Mouse (Mus musculus) lung, postnatal 0 days (tissue): ENCODE data around the gene Fndc3a. TPM values are rescaled to one million over a fixed set of nuclear protein-coding genes. Genes with fewer than 3 reads are reported as not detected.

Source experiments
- ATAC-seq: fragments of 200-750 bp; cut with Nextera tagmentation; 2 replicates; pipeline ENCODE4 v1.8.0; 2017; ENCODE audit warnings: moderate library complexity
- DNase-seq: peaks from one replicate; pipeline ENCODE4 v3.0.0-alpha.2; 2016; ENCODE audit warnings: low spot score
- H3K27ac ChIP-seq: fragments of 300-500 bp; sonication (generic); 2 replicates; pipeline ENCODE4 v1.5.1; 2014; ENCODE audit warnings: antibody characterized with exemption, mild to moderate bottlenecking, low read length, mixed read lengths
- H3K27me3 ChIP-seq: fragments of 300-500 bp; sonication (generic); replicated peaks from 2 replicates; pipeline ENCODE4 v1.6.1; 2014; ENCODE audit warnings: low read length, mixed read lengths; ENCODE audit not compliant: insufficient read depth
- H3K36me3 ChIP-seq: fragments of 300-500 bp; sonication (generic); 2 replicates; pipeline ENCODE4 v1.6.1; 2014; ENCODE audit warnings: low read length, mixed read lengths; ENCODE audit not compliant: insufficient read depth
- H3K4me1 ChIP-seq: fragments of 300-500 bp; sonication (generic); 2 replicates; pipeline ENCODE4 v1.6.1; 2014; ENCODE audit warnings: antibody characterized with exemption, low read depth, low read length, mixed read lengths; ENCODE audit not compliant: insufficient read depth
- H3K4me2 ChIP-seq: fragments of 300-500 bp; sonication (generic); replicated peaks from 2 replicates; pipeline ENCODE4 v1.6.1; 2014; ENCODE audit warnings: low read depth, mild to moderate bottlenecking, low read length, moderate library complexity, mixed read lengths
- H3K4me3 ChIP-seq: fragments of 300-500 bp; sonication (generic); 2 replicates; pipeline ENCODE4 v1.5.1; 2014; ENCODE audit warnings: low read depth, low read length
- H3K9ac ChIP-seq: fragments of 300-500 bp; sonication (generic); replicated peaks from 2 replicates; pipeline ENCODE4 v1.6.1; 2014; ENCODE audit warnings: low read depth, mild to moderate bottlenecking
- H3K9me3 ChIP-seq: fragments of 300-500 bp; sonication (generic); 2 replicates; pipeline ENCODE4 v1.6.1; 2016; ENCODE audit warnings: low read length, mixed read lengths
- CTCF ChIP-seq: IDR thresholded peaks from 2 replicates; pipeline ENCODE4 v1.5.1; 2016; ENCODE audit warnings: antibody characterized with exemption, mild to moderate bottlenecking
- EP300 ChIP-seq: IDR thresholded peaks from 2 replicates; pipeline ENCODE4 v1.6.1; 2016; ENCODE audit warnings: antibody characterized with exemption, mild to moderate bottlenecking, control low read depth
- WGBS: fragments of 180-500 bp; shearing (Covaris S2); extraction: QIAGEN DNeasy Blood & Tissue Kit; methylation state at CpG from one replicate; pipeline ENCODE4 v1.1.7; 2014; 5-methylcytosine and 5-hydroxymethylcytosine counted together
- polyA plus RNA-seq: library from polyadenylated mRNA; unstranded; fragments of >200 nt; fragmentation: Nextera tagmentation; extraction: Ambion mirVana; gene quantifications from 2 replicates; pipeline ENCODE4 v1.2.1, GENCODE M21; 2015

Fndc3a gene
- polyA plus RNA-seq, 1 experiment from 2014 or later: 40.2 TPM

DNA sequence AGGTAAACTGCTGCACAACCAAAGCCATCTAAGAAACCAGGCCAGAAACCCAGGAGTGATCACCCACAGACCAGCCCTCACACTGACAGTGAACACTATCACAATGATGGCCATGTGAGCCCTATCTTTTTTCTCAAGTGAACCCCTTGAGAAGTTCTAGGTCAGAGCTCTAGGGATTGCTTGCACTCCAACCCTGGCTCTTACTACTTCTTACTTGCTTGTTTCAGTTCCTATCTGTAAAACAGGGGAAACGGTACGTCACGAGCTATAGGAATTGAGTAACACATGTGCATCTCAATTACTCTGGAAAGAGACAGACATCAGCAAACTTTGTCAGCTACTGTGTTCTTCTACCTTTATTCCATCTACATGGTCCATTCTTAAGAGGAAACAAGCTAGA, 128.8 kb downstream of the Fndc3a start:
- Histone ChIP-seq H3K36me3 (no peaks in the 10 kb centered on the region), H3K27ac (no peak overlapping the region), H3K4me3 (no peak overlapping the region), H3K4me1 (no peaks in the 10 kb centered on the region), H3K9ac (no peak overlapping the region), H3K9me3 (no peaks in the 10 kb centered on the region), H3K4me2 (no peak overlapping the region), H3K27me3 (no peaks in the 10 kb centered on the region)
- no peak for ATAC-seq
- WGBS: 86% methylated on average over 3 of the region's 3 CpGs
- TF ChIP-seq CTCF (no peak), EP300 (no peak)
- DNase-seq: peak; percentile 23

DNA sequence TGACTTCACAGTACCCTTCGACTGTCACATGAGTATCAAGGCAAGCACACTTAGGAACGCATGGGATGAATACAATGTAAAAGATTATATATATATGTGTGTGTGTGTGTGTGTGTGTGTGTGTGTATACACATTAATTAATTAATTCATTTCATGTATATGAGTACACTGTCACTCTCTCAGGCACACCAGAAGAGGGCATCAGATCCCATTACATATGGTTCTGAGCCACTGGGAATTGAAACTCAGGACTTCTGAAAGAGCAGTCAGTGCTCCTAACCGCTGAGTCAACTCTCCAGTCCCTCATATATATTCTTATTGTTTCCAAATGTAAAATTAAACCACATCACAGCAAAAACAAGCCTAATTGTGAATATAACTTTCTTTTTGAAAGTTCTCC, 133.5 kb downstream of the Fndc3a start:
- no peaks in the 10 kb centered on the region for H3K9me3 ChIP-seq
- ATAC-seq (no peak), DNase-seq (no peak)
- H3K4me2 ChIP-seq: no peak overlapping the region
- whole genome bisulfite sequencing: 92% methylated on average over 3 of the region's 3 CpGs
- peak; percentile 43 for TF ChIP-seq CTCF
- TF ChIP-seq EP300: no peak
- H3K4me3 ChIP-seq: no peak overlapping the region
- H3K36me3 ChIP-seq: 0 out of 2 replicates have a peak, but pooled peaks cover 7% of the 10 kb centered on the region
- H3K4me1 ChIP-seq: no peaks in the 10 kb centered on the region
- H3K27ac ChIP-seq: no peak overlapping the region
- H3K27me3 ChIP-seq: no peaks in the 10 kb centered on the region
- H3K9ac ChIP-seq: no peak overlapping the region

DNA sequence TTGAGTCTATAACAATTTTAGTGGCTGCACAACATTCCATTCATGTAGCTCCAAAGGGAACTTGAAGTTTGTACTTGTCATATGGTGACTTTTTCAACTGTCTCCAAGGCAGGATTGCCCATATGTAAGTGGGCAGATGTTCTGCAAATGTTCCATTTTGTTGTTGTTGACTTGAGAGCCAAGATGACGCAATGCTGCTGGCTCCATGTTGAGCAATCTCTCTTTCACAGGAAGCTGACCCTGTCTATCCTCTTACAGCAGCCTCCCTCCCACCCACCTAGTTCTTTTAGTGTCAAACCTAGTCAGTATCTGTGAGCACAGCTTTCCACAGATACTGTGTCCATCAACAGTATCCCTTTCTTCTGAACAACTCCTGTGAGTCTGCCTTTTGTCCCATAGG, 145.9 kb downstream of the Fndc3a start:
- H3K27ac ChIP-seq: no peak overlapping the region
- no peaks in the 10 kb centered on the region for H3K27me3 ChIP-seq
- peak; percentile 73 for DNase-seq
- peaks cover 21% of the 10 kb centered on the region for H3K36me3 ChIP-seq
- 78% methylated on average over 1 of the region's 1 CpGs for WGBS
- H3K4me3 ChIP-seq: no peak overlapping the region
- H3K4me1 ChIP-seq: no peaks in the 10 kb centered on the region
- ATAC-seq: peak; percentile 65
- no peak overlapping the region for H3K4me2 ChIP-seq
- no peaks in the 10 kb centered on the region for H3K9me3 ChIP-seq
- no peak for TF ChIP-seq EP300
- H3K9ac ChIP-seq: no peak overlapping the region

DNA sequence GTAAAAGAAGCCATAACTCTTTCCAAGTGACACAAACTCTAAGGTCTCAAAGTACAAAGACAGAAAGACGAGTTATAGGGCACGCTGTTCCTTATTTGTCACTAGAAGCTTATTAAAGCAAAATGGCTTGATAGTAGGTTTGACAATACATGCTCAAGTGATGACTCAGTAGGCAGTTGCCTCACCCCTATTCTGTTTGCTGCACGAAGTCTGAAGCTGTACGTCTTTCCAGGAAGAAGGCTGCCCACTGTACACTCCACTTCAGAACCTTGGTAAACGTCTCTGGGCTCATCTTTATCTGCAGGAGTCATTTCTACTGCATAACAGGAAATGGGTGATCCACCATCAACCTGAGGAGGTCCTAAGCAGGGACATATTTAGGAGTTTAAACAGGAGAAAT, 151.0 kb downstream of the Fndc3a start:
- no peaks in the 10 kb centered on the region for H3K4me1 ChIP-seq
- peaks cover 31% of the 10 kb centered on the region for H3K36me3 ChIP-seq
- H3K4me3 ChIP-seq: no peak overlapping the region
- no peak for DNase-seq
- WGBS: 75% methylated on average over 5 of the region's 5 CpGs
- no peaks in the 10 kb centered on the region for H3K27me3 ChIP-seq
- TF ChIP-seq EP300 (no peak), CTCF (no peak)
- no peak overlapping the region for H3K9ac ChIP-seq
- H3K9me3 ChIP-seq: no peaks in the 10 kb centered on the region
- no peak overlapping the region for H3K4me2 ChIP-seq
- no peak for ATAC-seq
- H3K27ac ChIP-seq: no peak overlapping the region

DNA sequence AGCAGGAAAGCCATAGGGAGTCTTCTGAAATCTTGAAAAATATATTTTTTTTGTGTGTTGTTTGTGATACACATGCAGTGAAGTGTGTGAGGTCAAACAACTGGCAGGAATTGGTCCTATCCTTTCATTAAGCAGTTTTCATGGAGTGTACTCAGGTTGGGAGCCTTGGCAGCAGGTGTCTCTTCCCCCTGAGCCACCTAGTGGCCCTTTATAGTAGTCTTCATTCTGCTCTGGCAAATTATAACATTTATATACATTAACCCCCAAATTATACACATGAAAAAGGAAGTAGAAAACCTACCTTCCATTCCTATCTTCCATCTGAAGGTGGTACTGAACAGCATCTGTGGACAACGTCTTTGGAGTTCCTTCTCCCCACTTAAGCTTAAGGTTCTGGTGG, 154.0 kb downstream of the Fndc3a start:
- Histone ChIP-seq H3K27me3 (no peaks in the 10 kb centered on the region), H3K4me1 (no peaks in the 10 kb centered on the region), H3K4me3 (no peak overlapping the region), H3K4me2 (no peak overlapping the region), H3K9me3 (no peaks in the 10 kb centered on the region), H3K9ac (no peak overlapping the region), H3K36me3 (peaks cover 25% of the 10 kb centered on the region), H3K27ac (no peak overlapping the region)
- no peak for TF ChIP-seq EP300
- peak; percentile 20; the same call in 1 of the 2 replicates for TF ChIP-seq CTCF
- DNase-seq: no peak
- WGBS: 90% methylated on average over 1 of the region's 1 CpGs
- no peak for ATAC-seq

DNA sequence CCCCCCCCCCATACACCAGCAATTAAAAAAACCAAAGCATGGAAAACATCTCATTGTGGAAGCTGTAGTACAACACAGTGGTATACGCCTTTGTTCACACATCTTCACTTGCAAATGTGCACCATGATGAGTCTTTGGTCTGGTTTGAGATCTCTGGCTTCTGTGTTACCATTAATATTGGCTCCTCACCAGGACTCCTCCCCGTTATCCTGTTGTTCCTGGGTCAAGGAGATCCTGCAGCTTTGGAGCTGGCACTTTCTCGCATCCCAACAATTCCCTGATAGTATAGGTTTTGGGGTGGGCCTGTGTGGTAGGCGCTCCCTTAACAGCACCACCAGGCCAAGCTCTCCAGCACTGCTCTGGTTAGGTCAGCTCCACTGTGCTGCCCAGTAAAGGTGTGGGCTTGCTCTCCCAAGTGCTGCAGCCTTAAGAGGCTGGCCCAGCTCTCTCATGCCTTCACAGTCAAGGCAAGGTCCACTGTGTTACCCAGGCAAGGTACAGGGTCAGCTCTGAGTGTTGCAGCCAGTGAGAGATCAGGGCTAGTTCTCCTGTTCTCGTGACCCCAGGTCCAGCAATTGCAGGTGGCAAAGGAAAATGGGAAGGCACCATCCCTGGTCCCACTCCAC, 173.3 kb downstream of the Fndc3a start:
- TF ChIP-seq EP300: no peak
- TF ChIP-seq CTCF: no peak
- WGBS: 85% methylated on average over 5 of the region's 5 CpGs
- H3K4me1 ChIP-seq: peaks cover 6% of the 10 kb centered on the region; the same call in 1 of the 2 replicates
- H3K27me3 ChIP-seq: peaks cover 12% of the 10 kb centered on the region
- H3K27ac ChIP-seq: no peak overlapping the region
- H3K4me2 ChIP-seq: no peak overlapping the region
- H3K4me3 ChIP-seq: no peak overlapping the region
- DNase-seq (no peak), ATAC-seq (no peak)
- H3K36me3 ChIP-seq: no peaks in the 10 kb centered on the region; the same call in 1 of the 2 replicates
- H3K9ac ChIP-seq: no peak overlapping the region
- no peaks in the 10 kb centered on the region for H3K9me3 ChIP-seq
